Mouse (Mus musculus): ENCODE measurements around the gene Rad51b.

The Rad51b gene

GRCm38 (mm10) chr12:79492613-79493012 is 195.5 kb downstream of the Rad51b start:
- Histone ChIP-seq H3K27me3 (ENCODE audit: control insufficient read depth, insufficient read depth, low read length, poor library complexity, severe bottlenecking) (no peaks in the 10 kb centered on the region), H3K36me3 (ENCODE audit: control insufficient read depth, insufficient read depth, low read length, poor library complexity, severe bottlenecking) (no peaks in the 10 kb centered on the region)
- DNase-seq (ENCODE audit: low read depth, low spot score) = no peak

- DNase-seq (ENCODE audit: low read depth, low spot score) = no peak
- H3K36me3 ChIP-seq (ENCODE audit: control insufficient read depth, insufficient read depth, low read length, poor library complexity, severe bottlenecking) = no peaks in the 10 kb centered on the region
- H3K27me3 ChIP-seq (ENCODE audit: control insufficient read depth, insufficient read depth, low read length, poor library complexity, severe bottlenecking) = no peaks in the 10 kb centered on the region
These were observed 196.4 kb downstream of the Rad51b start for GRCm38 (mm10) chr12:79493481-79493880.

- DNase-seq (ENCODE audit: low read depth, low spot score) = no peak
- no peaks in the 10 kb centered on the region for H3K36me3 ChIP-seq (ENCODE audit: control insufficient read depth, insufficient read depth, low read length, poor library complexity, severe bottlenecking)
- no peaks in the 10 kb centered on the region for H3K27me3 ChIP-seq (ENCODE audit: control insufficient read depth, insufficient read depth, low read length, poor library complexity, severe bottlenecking)
These were observed 201.2 kb downstream of the Rad51b start for GRCm38 (mm10) chr12:79498326-79498725.

DNA sequence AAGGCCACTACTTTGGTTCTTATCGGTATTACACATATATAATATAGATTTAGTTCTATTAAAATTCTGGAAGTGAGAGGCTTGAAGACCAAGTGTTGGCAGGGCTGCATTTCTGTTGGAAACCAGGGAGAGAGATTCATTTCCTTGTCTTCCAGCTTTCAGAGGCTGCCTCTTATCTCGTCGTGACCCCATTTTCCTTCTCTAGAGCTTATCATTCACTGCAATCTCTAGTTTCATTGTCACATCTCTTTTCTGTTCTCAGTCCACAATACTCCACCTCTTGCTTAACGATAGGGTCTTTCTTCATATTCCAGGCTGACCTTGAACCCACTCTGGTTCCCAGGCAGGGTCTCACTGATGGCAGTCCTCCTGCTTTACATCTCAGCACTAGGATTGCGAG is 202.7 kb downstream of the Rad51b start:
- H3K27me3 ChIP-seq (ENCODE audit: control insufficient read depth, insufficient read depth, low read length, poor library complexity, severe bottlenecking) = no peaks in the 10 kb centered on the region
- H3K36me3 ChIP-seq (ENCODE audit: control insufficient read depth, insufficient read depth, low read length, poor library complexity, severe bottlenecking) = no peaks in the 10 kb centered on the region
- DNase-seq (ENCODE audit: low read depth, low spot score) = no peak

GRCm38 (mm10) chr12:79501877-79502276 is 204.8 kb downstream of the Rad51b start:
- no peak for DNase-seq (ENCODE audit: low read depth, low spot score)
- Histone ChIP-seq H3K36me3 (ENCODE audit: control insufficient read depth, insufficient read depth, low read length, poor library complexity, severe bottlenecking) (no peaks in the 10 kb centered on the region), H3K27me3 (ENCODE audit: control insufficient read depth, insufficient read depth, low read length, poor library complexity, severe bottlenecking) (no peaks in the 10 kb centered on the region)

DNA sequence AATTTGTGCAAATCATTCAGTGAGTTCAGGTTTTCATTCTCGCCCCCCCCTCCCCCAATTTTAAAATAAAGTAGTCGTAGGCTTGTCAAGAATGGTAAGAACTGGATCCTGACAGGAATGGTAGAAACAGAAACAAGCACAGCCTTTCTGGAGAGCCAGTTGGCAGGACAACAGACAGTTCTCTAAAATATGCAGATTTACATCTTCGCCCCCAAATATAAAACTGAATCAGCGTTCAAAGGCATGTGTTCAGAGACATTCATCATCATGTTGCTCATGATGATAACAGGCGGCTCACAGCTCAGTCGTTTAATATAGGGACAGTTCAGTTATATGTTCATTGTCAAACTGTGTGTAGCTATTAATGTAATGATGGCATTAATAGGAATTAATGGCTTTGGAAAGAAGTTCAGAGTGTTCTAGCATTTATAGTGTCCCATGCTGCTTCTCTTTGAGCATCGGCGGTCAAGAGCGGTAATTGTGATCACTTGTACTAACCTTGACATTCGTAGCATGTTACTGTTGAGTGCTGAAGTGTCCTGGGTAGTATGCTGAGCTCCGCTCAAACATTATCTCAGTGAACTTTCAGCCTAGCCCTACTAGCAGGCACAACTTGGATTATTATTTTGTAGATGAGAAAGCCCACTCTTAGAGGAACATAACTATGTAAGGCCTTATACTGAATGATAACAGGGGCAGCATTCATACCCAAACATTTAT is 205.9 kb downstream of the Rad51b start:
- H3K36me3 ChIP-seq (ENCODE audit: control insufficient read depth, insufficient read depth, low read length, poor library complexity, severe bottlenecking) = no peaks in the 10 kb centered on the region
- no peak for DNase-seq (ENCODE audit: low read depth, low spot score)
- H3K27me3 ChIP-seq (ENCODE audit: control insufficient read depth, insufficient read depth, low read length, poor library complexity, severe bottlenecking) = no peaks in the 10 kb centered on the region

DNA sequence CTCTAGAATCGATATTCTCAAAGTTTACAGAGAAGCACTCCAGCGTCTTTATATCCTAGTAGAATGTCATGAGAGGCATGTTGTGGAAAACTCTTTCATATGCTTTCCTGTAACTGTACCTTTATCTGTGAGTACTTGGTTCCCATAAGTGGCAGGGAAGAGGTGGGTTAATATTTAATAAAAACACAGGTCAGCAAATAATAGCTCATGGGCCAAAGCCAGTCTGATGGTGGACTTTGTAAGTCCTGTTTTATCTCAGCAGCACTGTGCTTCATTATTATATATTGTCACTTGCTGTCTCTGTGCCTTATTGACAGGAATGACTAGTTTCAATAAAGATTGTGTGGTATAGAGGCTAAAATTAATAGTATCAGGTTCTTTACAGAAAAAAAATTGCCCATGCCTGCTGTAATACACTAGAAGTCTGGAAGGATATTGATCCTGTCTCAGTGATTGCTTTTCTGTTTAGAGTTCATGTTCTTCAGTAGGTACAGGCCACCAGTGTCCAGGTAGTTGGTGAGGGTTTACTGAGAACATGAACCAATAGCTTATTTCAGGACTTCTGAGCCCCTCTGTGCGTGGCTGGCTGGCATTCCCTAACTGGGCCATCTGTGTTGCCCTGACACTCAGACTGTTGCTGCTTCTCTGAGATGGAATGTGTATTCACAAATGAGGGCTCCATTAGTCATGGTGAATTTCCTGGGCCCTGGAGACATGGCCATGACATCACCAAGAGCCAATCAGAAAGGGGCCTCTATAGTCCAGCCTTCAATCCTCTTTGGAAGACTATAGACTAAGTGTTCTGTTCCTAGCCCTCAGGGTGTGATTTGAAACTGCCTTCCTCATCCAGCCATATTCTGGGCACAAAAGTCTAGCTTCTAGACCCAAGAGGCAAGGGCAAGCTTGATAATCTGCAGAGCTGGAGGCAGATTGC is 206.8 kb downstream of the Rad51b start:
- no peak for DNase-seq (ENCODE audit: low read depth, low spot score)
- H3K27me3 ChIP-seq (ENCODE audit: control insufficient read depth, insufficient read depth, low read length, poor library complexity, severe bottlenecking) = no peaks in the 10 kb centered on the region
- H3K36me3 ChIP-seq (ENCODE audit: control insufficient read depth, insufficient read depth, low read length, poor library complexity, severe bottlenecking) = no peaks in the 10 kb centered on the region

DNA sequence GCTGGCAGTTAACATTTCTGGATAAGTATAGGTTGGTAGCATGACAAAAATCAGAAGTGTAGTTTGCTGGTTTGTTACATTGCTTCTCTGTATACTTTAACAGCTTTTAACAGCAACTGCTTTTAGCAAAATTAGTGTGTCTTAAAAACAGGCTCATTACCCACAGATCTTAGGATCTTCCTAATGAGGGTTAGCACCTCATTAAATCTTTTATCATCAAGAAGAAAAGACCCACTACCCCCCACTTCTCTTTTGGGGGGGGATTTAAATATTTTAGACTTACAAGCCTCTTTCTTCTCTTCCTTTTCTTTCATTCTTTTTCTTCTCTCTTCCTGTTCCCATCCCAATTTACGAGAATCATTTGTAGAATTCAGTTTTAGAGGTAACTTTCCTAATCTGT is 207.6 kb downstream of the Rad51b start:
- H3K36me3 ChIP-seq (ENCODE audit: control insufficient read depth, insufficient read depth, low read length, poor library complexity, severe bottlenecking) = no peaks in the 10 kb centered on the region
- H3K27me3 ChIP-seq (ENCODE audit: control insufficient read depth, insufficient read depth, low read length, poor library complexity, severe bottlenecking) = no peaks in the 10 kb centered on the region
- no peak for DNase-seq (ENCODE audit: low read depth, low spot score)

- DNase-seq (ENCODE audit: low read depth, low spot score) = no peak
- Histone ChIP-seq H3K36me3 (ENCODE audit: control insufficient read depth, insufficient read depth, low read length, poor library complexity, severe bottlenecking) (no peaks in the 10 kb centered on the region), H3K27me3 (ENCODE audit: control insufficient read depth, insufficient read depth, low read length, poor library complexity, severe bottlenecking) (no peaks in the 10 kb centered on the region)
These were observed 209.3 kb downstream of the Rad51b start for GRCm38 (mm10) chr12:79506421-79506820.

GRCm38 (mm10) chr12:79507141-79507681 is 210.1 kb downstream of the Rad51b start:
- no peak for DNase-seq (ENCODE audit: low read depth, low spot score)
- H3K27me3 ChIP-seq (ENCODE audit: control insufficient read depth, insufficient read depth, low read length, poor library complexity, severe bottlenecking) = no peaks in the 10 kb centered on the region
- no peaks in the 10 kb centered on the region for H3K36me3 ChIP-seq (ENCODE audit: control insufficient read depth, insufficient read depth, low read length, poor library complexity, severe bottlenecking)

- Histone ChIP-seq H3K36me3 (ENCODE audit: control insufficient read depth, insufficient read depth, low read length, poor library complexity, severe bottlenecking) (no peaks in the 10 kb centered on the region), H3K27me3 (ENCODE audit: control insufficient read depth, insufficient read depth, low read length, poor library complexity, severe bottlenecking) (no peaks in the 10 kb centered on the region)
- DNase-seq (ENCODE audit: low read depth, low spot score) = no peak
These were observed 214.5 kb downstream of the Rad51b start for GRCm38 (mm10) chr12:79511454-79512204.

DNA sequence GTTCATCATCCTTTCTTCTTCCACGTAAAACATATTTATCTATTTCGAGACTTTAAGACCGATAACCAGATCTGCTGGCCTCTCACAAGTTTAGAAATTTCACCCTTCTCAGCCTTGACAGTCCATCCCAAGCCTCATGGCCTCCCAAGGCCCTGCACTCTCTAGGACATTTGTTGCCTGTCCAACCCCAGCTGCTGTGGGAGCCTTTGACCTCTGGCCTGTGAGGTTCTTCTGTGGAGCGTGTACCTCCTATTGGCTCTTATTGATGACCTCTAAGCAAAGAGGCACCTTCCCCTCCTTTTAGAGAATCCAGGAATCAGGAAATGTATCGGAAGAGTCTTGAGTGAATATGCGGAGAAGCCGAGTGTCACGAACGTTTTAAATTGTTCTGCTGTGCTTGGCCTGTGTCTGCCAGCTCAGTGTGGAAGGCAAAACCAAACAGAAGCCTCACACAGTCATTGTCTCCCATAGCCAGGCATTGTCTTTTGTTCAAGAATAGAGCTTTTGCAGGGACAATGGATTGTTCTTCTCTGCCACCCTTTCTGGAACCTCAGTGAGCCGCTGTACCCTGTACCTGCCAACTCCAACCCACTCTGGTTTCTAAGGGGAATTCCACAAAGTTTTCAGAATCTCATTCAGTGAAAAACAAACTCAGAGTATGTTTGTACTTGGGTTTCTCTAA is 215.3 kb downstream of the Rad51b start:
- no peaks in the 10 kb centered on the region for H3K36me3 ChIP-seq (ENCODE audit: control insufficient read depth, insufficient read depth, low read length, poor library complexity, severe bottlenecking)
- DNase-seq (ENCODE audit: low read depth, low spot score) = no peak

GRCm38 (mm10) chr12:79512982-79513681 is 216.1 kb downstream of the Rad51b start:
- peak; percentile 12 for DNase-seq (ENCODE audit: low read depth, low spot score)
- Histone ChIP-seq H3K27me3 (ENCODE audit: control insufficient read depth, insufficient read depth, low read length, poor library complexity, severe bottlenecking) (no peaks in the 10 kb centered on the region), H3K36me3 (ENCODE audit: control insufficient read depth, insufficient read depth, low read length, poor library complexity, severe bottlenecking) (no peaks in the 10 kb centered on the region)

More for the DNA sequence above, 215.3 kb downstream of the Rad51b start:
- no peaks in the 10 kb centered on the region for H3K27me3 ChIP-seq (ENCODE audit: control insufficient read depth, insufficient read depth, low read length, poor library complexity, severe bottlenecking)

DNA sequence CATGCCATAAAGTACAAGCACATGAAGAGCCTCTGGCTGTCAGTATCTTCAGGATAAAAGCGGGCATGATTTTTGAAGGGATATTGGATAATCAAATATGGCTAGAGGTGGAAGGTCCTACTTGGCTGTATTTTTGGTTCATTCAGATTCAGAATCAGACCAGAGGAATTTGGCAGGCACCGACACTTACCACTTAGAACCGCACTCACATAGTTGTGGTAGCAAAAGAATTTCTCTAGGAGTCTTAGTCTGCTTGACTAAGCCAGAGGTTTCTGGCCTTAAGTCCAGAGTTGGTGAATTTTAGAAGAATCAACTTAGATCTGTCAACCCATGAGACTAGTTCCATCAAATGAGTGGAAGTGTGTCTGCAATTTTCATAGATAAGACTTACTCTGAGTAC is 217.6 kb downstream of the Rad51b start:
- no peak for DNase-seq (ENCODE audit: low read depth, low spot score)
- no peaks in the 10 kb centered on the region for H3K27me3 ChIP-seq (ENCODE audit: control insufficient read depth, insufficient read depth, low read length, poor library complexity, severe bottlenecking)
- H3K36me3 ChIP-seq (ENCODE audit: control insufficient read depth, insufficient read depth, low read length, poor library complexity, severe bottlenecking) = no peaks in the 10 kb centered on the region
